Mouse (Mus musculus): ENCODE measurements around the gene Cpm. TPM values are rescaled to one million over a fixed set of nuclear protein-coding genes. Genes with fewer than 3 reads are reported as not detected.

The Cpm gene
- polyA plus RNA-seq, 1 experiment from 2014 or later = 4.7 TPM

- 71% methylated on average over 11 of the region's 11 CpGs for WGBS
- no peak overlapping the region for H3K9ac ChIP-seq
- no peak overlapping the region for H3K4me2 ChIP-seq
These were observed 30.5 kb downstream of the Cpm start for GRCm38 (mm10) chr10:117659819-117660218.

DNA sequence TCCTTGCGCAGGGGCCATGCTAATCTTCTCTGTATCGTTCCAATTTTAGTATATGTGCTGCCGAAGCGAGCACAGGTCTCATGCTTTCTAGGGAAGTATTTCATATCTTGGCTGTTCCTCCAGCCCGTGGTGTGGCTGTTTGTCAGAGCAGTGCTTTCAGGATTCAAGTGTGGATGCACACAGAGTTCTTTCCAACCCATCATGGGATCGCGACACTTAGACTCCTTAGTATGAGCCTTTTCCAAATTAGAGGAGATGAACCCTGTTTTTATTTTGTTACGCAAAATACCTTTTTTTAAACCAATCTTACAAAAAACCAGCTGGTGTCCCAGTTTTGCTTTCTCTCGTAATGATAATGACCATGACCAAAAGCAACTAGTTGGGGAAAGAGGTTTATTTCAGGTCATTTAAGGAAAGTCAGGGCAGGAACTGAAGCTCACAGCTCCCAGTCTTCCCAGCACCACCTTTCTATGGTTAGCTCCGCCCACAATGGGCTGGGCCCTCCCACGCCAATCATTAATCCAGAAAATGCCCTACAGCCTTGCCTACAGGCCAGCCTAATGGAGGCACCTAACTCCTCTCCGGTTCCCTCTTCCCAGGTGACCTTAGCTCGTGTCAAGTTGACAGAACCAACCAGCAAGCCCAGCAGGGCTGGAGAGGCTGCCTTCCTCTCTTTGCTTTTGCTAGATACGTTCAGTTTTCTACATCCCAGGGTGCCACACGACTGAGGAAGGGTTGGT lies 33.2 kb downstream of the Cpm start:
- Histone ChIP-seq H3K27me3 (no peaks in the 10 kb centered on the region), H3K9me3 (replicated peaks) (no peaks in the 10 kb centered on the region), H3K36me3 (ENCODE audit: poor library complexity, severe bottlenecking) (no peaks in the 10 kb centered on the region), H3K9ac (no peak overlapping the region), H3K4me1 (no peaks in the 10 kb centered on the region), H3K4me3 (no peak overlapping the region), H3K4me2 (no peak overlapping the region), H3K27ac (no peak overlapping the region)
- no peak for ATAC-seq
- WGBS = 89% methylated on average over 15 of the region's 15 CpGs

More at GRCm38 (mm10) chr10:117659819-117660218, 30.5 kb downstream of the Cpm start:
- no peak for ATAC-seq
- Histone ChIP-seq H3K4me1 (no peaks in the 10 kb centered on the region), H3K27me3 (no peaks in the 10 kb centered on the region), H3K36me3 (ENCODE audit: poor library complexity, severe bottlenecking) (no peaks in the 10 kb centered on the region), H3K4me3 (no peak overlapping the region), H3K9me3 (replicated peaks) (no peaks in the 10 kb centered on the region), H3K27ac (no peak overlapping the region)

- H3K4me3 ChIP-seq = no peak overlapping the region
- no peak overlapping the region for H3K4me2 ChIP-seq
- H3K4me1 ChIP-seq = no peaks in the 10 kb centered on the region
- WGBS = 76% methylated on average over 14 of the region's 14 CpGs
- H3K9ac ChIP-seq = no peak overlapping the region
- no peaks in the 10 kb centered on the region for H3K27me3 ChIP-seq
- no peak overlapping the region for H3K27ac ChIP-seq
- H3K9me3 ChIP-seq (replicated peaks) = no peaks in the 10 kb centered on the region
- ATAC-seq = no peak
- no peaks in the 10 kb centered on the region for H3K36me3 ChIP-seq (ENCODE audit: poor library complexity, severe bottlenecking)
These were observed 34.0 kb downstream of the Cpm start for GRCm38 (mm10) chr10:117663056-117663864.

DNA sequence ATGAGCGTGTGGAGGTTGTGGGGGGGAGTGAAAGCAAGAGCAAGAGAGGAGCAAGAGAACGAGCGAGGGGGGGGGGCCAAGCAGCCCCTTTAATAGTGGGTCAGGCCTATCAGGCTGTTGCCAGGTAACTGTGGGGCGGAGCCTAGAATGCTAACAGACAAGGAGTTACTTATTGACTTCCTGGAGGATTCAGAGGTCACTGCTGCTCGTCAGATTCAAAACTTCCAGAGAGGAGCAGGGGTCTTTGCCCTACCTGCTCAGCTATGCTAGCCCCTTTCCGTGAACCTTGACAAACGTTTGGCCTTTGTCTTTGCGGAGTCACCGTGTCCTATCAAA lies 34.5 kb downstream of the Cpm start:
- whole genome bisulfite sequencing = 28% methylated on average over 9 of the region's 9 CpGs
- Histone ChIP-seq H3K27ac (no peak overlapping the region), H3K27me3 (no peaks in the 10 kb centered on the region), H3K36me3 (ENCODE audit: poor library complexity, severe bottlenecking) (no peaks in the 10 kb centered on the region), H3K4me1 (no peaks in the 10 kb centered on the region), H3K9ac (no peak overlapping the region), H3K9me3 (replicated peaks) (no peaks in the 10 kb centered on the region), H3K4me2 (no peak overlapping the region), H3K4me3 (no peak overlapping the region)
- no peak for ATAC-seq

DNA sequence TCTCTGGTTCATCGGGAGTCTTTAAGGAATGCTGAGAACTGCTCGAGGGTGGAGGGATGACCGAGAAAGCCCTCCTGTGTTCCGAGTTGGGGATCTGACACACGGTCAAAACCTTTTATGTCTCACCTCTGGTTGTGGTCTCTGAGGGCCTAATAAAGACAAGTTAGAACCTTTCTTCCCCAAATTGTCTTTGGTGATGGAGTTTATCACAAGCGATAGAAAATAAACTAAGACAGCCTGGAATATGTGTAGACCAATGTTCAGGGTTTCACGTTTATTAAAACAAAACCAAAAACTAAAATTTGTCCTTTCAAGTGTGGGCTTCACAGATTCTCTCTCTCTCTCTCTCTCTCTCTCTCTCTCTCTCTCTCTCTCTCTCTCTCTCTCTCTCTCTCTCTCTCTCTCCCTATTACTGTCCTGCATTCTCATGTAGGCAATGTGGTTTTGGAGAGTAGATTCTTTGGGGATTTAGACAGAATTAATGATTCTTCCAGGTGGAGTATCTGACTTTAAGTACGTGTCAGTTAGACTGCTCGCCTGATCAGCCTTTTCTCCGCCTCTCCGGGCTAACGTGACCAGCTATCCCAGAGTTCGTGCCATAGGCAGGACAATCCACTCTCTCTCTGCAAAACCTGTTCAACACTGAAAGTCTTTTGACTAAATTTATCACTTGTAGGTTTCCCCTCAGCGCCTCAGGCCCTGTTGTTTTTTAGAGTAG lies 35.1 kb downstream of the Cpm start:
- Histone ChIP-seq H3K27ac (no peak overlapping the region), H3K4me2 (no peak overlapping the region), H3K9ac (no peak overlapping the region), H3K4me3 (no peak overlapping the region), H3K9me3 (replicated peaks) (no peaks in the 10 kb centered on the region), H3K4me1 (no peaks in the 10 kb centered on the region), H3K36me3 (ENCODE audit: poor library complexity, severe bottlenecking) (no peaks in the 10 kb centered on the region), H3K27me3 (no peaks in the 10 kb centered on the region)
- WGBS = 63% methylated on average over 14 of the region's 14 CpGs
- no peak for ATAC-seq

GRCm38 (mm10) chr10:117664926-117665209 lies 35.6 kb downstream of the Cpm start:
- ATAC-seq = no peak
- Histone ChIP-seq H3K27me3 (no peaks in the 10 kb centered on the region), H3K4me1 (no peaks in the 10 kb centered on the region), H3K36me3 (ENCODE audit: poor library complexity, severe bottlenecking) (no peaks in the 10 kb centered on the region), H3K9ac (no peak overlapping the region), H3K9me3 (replicated peaks) (no peaks in the 10 kb centered on the region), H3K4me3 (no peak overlapping the region), H3K4me2 (no peak overlapping the region), H3K27ac (no peak overlapping the region)

- Histone ChIP-seq H3K9ac (no peak overlapping the region), H3K36me3 (ENCODE audit: poor library complexity, severe bottlenecking) (no peaks in the 10 kb centered on the region), H3K27me3 (no peaks in the 10 kb centered on the region), H3K9me3 (replicated peaks) (no peaks in the 10 kb centered on the region), H3K27ac (no peak overlapping the region), H3K4me2 (no peak overlapping the region), H3K4me1 (no peaks in the 10 kb centered on the region), H3K4me3 (no peak overlapping the region)
- WGBS = 76% methylated on average over 9 of the region's 9 CpGs
- ATAC-seq = no peak
These were observed 36.3 kb downstream of the Cpm start for GRCm38 (mm10) chr10:117665376-117666275.

DNA sequence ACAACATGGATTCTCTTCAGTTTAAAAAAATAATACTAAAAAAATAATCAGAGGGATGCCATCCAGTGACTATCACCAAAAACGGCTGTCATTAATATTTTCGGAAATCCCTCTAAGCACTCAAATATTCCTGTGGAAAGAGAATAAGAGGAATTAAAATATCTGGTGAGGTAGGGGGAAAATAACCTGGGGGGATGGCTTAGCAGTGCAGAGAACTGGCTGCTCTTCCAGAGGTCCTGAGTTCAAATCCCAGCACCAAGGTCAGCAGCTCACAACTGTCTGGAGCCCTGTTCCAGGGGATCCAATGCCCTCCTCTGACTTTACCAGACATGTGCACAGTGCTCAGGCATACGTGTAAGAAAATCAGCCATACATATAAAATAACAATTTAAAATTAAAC lies 37.1 kb downstream of the Cpm start:
- Histone ChIP-seq H3K27me3 (no peaks in the 10 kb centered on the region), H3K9me3 (replicated peaks) (no peaks in the 10 kb centered on the region), H3K4me3 (no peak overlapping the region), H3K27ac (no peak overlapping the region), H3K4me1 (no peaks in the 10 kb centered on the region), H3K36me3 (ENCODE audit: poor library complexity, severe bottlenecking) (no peaks in the 10 kb centered on the region), H3K9ac (no peak overlapping the region), H3K4me2 (no peak overlapping the region)
- WGBS = 91% methylated on average over 3 of the region's 3 CpGs
- no peak for ATAC-seq

GRCm38 (mm10) chr10:117666947-117667630 lies 37.8 kb downstream of the Cpm start:
- Histone ChIP-seq H3K4me3 (no peak overlapping the region), H3K36me3 (ENCODE audit: poor library complexity, severe bottlenecking) (no peaks in the 10 kb centered on the region), H3K27me3 (no peaks in the 10 kb centered on the region), H3K27ac (no peak overlapping the region), H3K9me3 (replicated peaks) (no peaks in the 10 kb centered on the region), H3K9ac (no peak overlapping the region), H3K4me1 (no peaks in the 10 kb centered on the region), H3K4me2 (no peak overlapping the region)
- no peak for ATAC-seq
- 93% methylated on average over 9 of the region's 9 CpGs for WGBS

GRCm38 (mm10) chr10:117667663-117668507 lies 38.6 kb downstream of the Cpm start:
- WGBS = 93% methylated on average over 28 of the region's 28 CpGs
- no peak overlapping the region for H3K4me2 ChIP-seq
- no peak for ATAC-seq
- H3K9me3 ChIP-seq (replicated peaks) = no peaks in the 10 kb centered on the region
- no peak overlapping the region for H3K27ac ChIP-seq
- no peak overlapping the region for H3K9ac ChIP-seq
- peaks cover 5% of the 10 kb centered on the region; the same call in 1 of the 2 replicates for H3K4me1 ChIP-seq
- H3K36me3 ChIP-seq (ENCODE audit: poor library complexity, severe bottlenecking) = no peaks in the 10 kb centered on the region
- no peaks in the 10 kb centered on the region for H3K27me3 ChIP-seq
- H3K4me3 ChIP-seq = no peak overlapping the region
